8 mouse cellular contexts compared by ENCODE assay signal in the genomic region with DNA sequence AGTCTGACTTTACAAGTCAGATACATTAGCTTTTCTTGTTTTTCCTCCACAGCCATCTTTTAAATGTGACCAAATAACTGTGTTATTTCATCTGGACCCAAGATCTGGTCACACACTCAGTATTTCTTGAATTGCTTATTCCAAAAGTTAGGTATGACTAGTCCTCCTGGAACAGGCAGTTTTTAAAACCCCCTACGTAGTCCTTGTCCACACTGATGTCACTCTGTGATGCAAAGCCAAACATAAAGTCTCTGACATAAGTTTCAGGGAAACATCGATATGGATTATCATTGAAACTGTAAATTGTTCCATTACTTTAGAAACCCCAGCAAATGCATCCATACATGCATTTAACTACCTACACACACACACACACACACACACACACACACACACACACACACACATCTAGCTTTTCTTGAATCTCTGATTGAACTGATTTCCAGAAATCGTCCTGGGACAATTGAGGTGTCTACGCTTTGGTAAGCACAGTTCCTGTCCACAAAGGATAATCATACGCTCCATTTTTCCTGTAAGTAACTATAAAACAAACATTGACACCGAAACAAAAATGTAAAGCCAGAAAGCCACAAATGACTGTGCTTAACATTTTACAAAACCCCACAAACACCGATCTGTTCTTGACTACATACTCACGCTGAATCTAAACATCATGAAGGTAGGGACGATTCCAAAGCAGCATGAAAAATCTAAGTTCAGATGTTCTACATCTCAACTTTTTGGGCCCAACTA. TPM values are rescaled to one million over a fixed set of nuclear protein-coding genes. Genes with fewer than 3 reads are reported as not detected.
DNase-seq lines count a peak whose midpoint lies in the region; ATAC-seq and TF ChIP-seq lines count a peak whose summit lies in the region.

No protein-coding gene starts in this region.

- no peak for ATAC-seq in heart, embryonic 14.5 days (ENCODE audit: insufficient number of reproducible peaks, insufficient read depth, low FRiP score, low read depth)
- ATAC-seq in heart, postnatal 0 days (ENCODE audit: insufficient read depth, low read depth) = no peak
- ATAC-seq in midbrain, embryonic 12.5 days (ENCODE audit: low FRiP score, low read depth) = no peak

- peak overlapping the region; percentile 68 to 93; a peak in 3 of 4 replicates for H3K4me3 ChIP-seq in heart, embryonic 14.5 days (ENCODE audit: control insufficient read depth in 1 of 2, insufficient read depth in 1 of 2, low read depth in 1 of 2, low read length in 2 of 2)
- H3K4me3 ChIP-seq in heart, postnatal 0 days (ENCODE audit: low read depth, low read length) = peak overlapping the region; percentile 94
- H3K4me3 ChIP-seq in midbrain, embryonic 12.5 days = peak overlapping the region; percentile 90

- TF ChIP-seq CTCF in heart, postnatal 0 days (IDR thresholded peaks at IDR 0.05; ENCODE audit: low read depth) = no peak

- H3K9me3 ChIP-seq in heart, embryonic 14.5 days (ENCODE audit: control insufficient read depth, low read length) = no peaks in the 10 kb centered on the region
- no peaks in the 10 kb centered on the region for H3K9me3 ChIP-seq in heart, postnatal 0 days (replicated peaks; ENCODE audit: control insufficient read depth, low read length)
- H3K9me3 ChIP-seq in midbrain, embryonic 12.5 days = no peaks in the 10 kb centered on the region

- peak overlapping the region; percentile 93 for H3K9ac ChIP-seq in heart, embryonic 14.5 days (ENCODE audit: low read length)
- H3K9ac ChIP-seq in heart, postnatal 0 days (replicated peaks; ENCODE audit: low read depth, low read length) = peak overlapping the region; percentile 89
- H3K9ac ChIP-seq in midbrain, embryonic 12.5 days (replicated peaks) = peak overlapping the region; percentile 90

- H3K4me1 ChIP-seq in heart, embryonic 14.5 days (ENCODE audit: control insufficient read depth in 2 of 2, insufficient read depth in 2 of 2, low read length in 2 of 2) = 0 out of 4 replicates have a peak, but pooled peaks cover 0 to 9% of the 10 kb centered on the region in 2 experiments
- H3K4me1 ChIP-seq in heart, postnatal 0 days (ENCODE audit: control insufficient read depth, insufficient read depth) = peaks cover 19% of the 10 kb centered on the region; the same call in 1 of the 2 replicates
- H3K4me1 ChIP-seq in midbrain, embryonic 12.5 days = peaks cover 13% of the 10 kb centered on the region

- WGBS in heart, embryonic 14.5 days = 20% methylated on average over 9 of the region's 9 CpGs
- 15% methylated on average over 9 of the region's 9 CpGs for WGBS in heart, postnatal 0 days
- 13% methylated on average over 9 of the region's 9 CpGs for WGBS in midbrain, embryonic 12.5 days

- no peaks in the 10 kb centered on the region for H3K27me3 ChIP-seq in heart, embryonic 14.5 days (ENCODE audit: control insufficient read depth, insufficient read depth, low read length)
- H3K27me3 ChIP-seq in heart, postnatal 0 days (ENCODE audit: control insufficient read depth, insufficient read depth, low read length) = no peaks in the 10 kb centered on the region
- no peaks in the 10 kb centered on the region for H3K27me3 ChIP-seq in midbrain, embryonic 12.5 days

- H3K27ac ChIP-seq in heart, embryonic 14.5 days (replicated peaks in 1 of 2; ENCODE audit: control insufficient read depth in 1 of 2, insufficient read depth in 1 of 2, low read depth in 2 of 2, low read length in 2 of 2) = peak overlapping the region in 1 of 2 experiments; percentile 88; a peak in 1 of 4 replicates
- peak overlapping the region; percentile 82 for H3K27ac ChIP-seq in heart, postnatal 0 days (ENCODE audit: low read depth)
- H3K27ac ChIP-seq in midbrain, embryonic 12.5 days (replicated peaks) = no peak overlapping the region

- DNase-seq in heart, postnatal 4 days = no peak
- peak; percentile 12 for DNase-seq in MN1 (ENCODE audit: low spot score)
- DNase-seq in heart, postnatal 0 days (ENCODE audit: low spot score) = no peak
- no peak for DNase-seq in spleen, postnatal 14 days (ENCODE audit: low spot score in 2 of 2)
- DNase-seq in cerebellum, adult 11-12 months = no peak
- no peak for DNase-seq in testis, postnatal 14 days (ENCODE audit: low spot score)

- no peak for TF ChIP-seq EP300 in heart, postnatal 0 days (IDR thresholded peaks at IDR 0.05; ENCODE audit: low read depth)

- peak overlapping the region; percentile 75 for H3K4me2 ChIP-seq in heart, embryonic 14.5 days (ENCODE audit: low read length)
- H3K4me2 ChIP-seq in heart, postnatal 0 days (ENCODE audit: low read depth, low read length) = peak overlapping the region; percentile 63
- peak overlapping the region; percentile 68 for H3K4me2 ChIP-seq in midbrain, embryonic 12.5 days (replicated peaks)

- no peaks in the 10 kb centered on the region for H3K36me3 ChIP-seq in heart, embryonic 14.5 days (ENCODE audit: control insufficient read depth, insufficient read depth, low read length)
- no peaks in the 10 kb centered on the region for H3K36me3 ChIP-seq in heart, postnatal 0 days (replicated peaks; ENCODE audit: control insufficient read depth, insufficient read depth, low read length)
- no peaks in the 10 kb centered on the region for H3K36me3 ChIP-seq in midbrain, embryonic 12.5 days

RNA-seq across cellular contexts. Expression of a gene that starts 1.5 kb away (rescaled TPM):
- 6.6 and 7.5 TPM in 2 replicates for polyA plus RNA-seq in heart, embryonic 14.5 days (2014; fragmentation: Nextera tagmentation; extraction: Ambion mirVana)
- total RNA-seq in heart, postnatal 4 days (2021) = 10 to 100 TPM; 25.3 to 26.9 TPM
- total RNA-seq in heart, postnatal 0 days (2014; rRNA removed; ENCODE audit: low replicate concordance) = 14.0 and 16.7 TPM in 2 replicates
- polyA plus RNA-seq in heart, postnatal 0 days (2015; fragmentation: Nextera tagmentation; extraction: Ambion mirVana) = 3.2 and 4.1 TPM in 2 replicates
- polyA plus RNA-seq in midbrain, embryonic 12.5 days (2016; fragmentation: Nextera tagmentation; extraction: Ambion mirVana) = 15.5 and 18.7 TPM in 2 replicates
